Comparison of ENCODE assay signal across 10 mouse cellular contexts in the genomic region with DNA sequence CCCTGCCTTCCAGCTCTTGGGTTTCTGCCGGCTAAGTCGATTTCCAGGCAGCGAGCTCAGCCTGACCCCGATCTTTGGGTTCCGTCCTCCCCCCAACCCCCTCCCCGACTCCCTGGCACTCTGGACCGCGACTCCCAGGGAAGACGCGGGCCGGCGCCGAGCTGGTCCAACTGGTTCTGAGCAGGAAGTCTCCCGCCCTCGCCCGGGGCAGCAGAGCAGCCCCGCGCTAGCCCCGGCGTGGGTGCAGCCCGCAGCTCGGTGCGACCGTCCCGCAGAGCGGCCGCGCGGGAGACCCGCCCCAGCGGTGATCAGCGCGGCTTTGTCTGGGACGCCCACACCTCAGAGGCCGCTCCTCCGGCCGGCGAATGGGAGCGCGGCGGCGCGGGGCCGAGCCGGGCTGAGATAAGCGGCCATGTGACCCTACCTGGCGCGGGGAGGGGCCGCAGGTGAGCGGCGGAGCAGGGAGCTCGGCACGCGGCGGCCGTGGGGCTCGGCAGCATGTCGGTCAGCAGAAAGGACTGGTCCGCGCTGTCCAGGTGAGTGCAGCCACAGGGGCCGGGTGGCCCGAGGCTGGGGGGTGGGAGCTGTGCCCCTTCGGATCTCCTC. TPM values are rescaled to one million over a fixed set of nuclear protein-coding genes. Genes with fewer than 3 reads are reported as not detected.
DNase-seq lines count a peak whose midpoint lies in the region; ATAC-seq and TF ChIP-seq lines count a peak whose summit lies in the region.
"Had no signal": no experiment of that assay in that cellular context is flagged by ENCODE, and none has a peak within 500 bp of the region (broad histone marks: within the 10 kb centered on the region; RNA-seq: fewer than 3 reads in every experiment).

Gene Lad1, plus strand, starts transcription at position 118 of the 606 bp plus-strand sequence.

- H3K27me3 ChIP-seq in hindbrain, embryonic 13.5 days = peaks cover 80% of the 10 kb centered on the region
- peaks cover 53% of the 10 kb centered on the region for H3K27me3 ChIP-seq in limb, embryonic 15.5 days
- H3K27me3 ChIP-seq in neural tube, embryonic 11.5 days (ENCODE audit: control insufficient read depth, insufficient read depth, low read length) = peaks cover 32% of the 10 kb centered on the region

- H3K9me3 ChIP-seq in hindbrain, embryonic 13.5 days = no peaks in the 10 kb centered on the region
- no peaks in the 10 kb centered on the region for H3K9me3 ChIP-seq in limb, embryonic 15.5 days
- H3K9me3 ChIP-seq in neural tube, embryonic 11.5 days (ENCODE audit: control insufficient read depth, low read length) = no peaks in the 10 kb centered on the region
- H3K9me3 ChIP-seq: G1E had no signal

- H3K9ac ChIP-seq in hindbrain, embryonic 13.5 days = peak within 1 kb of the TSS; percentile 77
- peak within 1 kb of the TSS; percentile 37 for H3K9ac ChIP-seq in limb, embryonic 15.5 days
- peak within 1 kb of the TSS; percentile 15 for H3K9ac ChIP-seq in neural tube, embryonic 11.5 days (ENCODE audit: low read length)

- DNase-seq in gastrocnemius, adult 2 months = no peak
- DNase-seq in gastrocnemius, adult 8-10 months (ENCODE audit: low spot score in 2 of 2) = no peak
- peak; percentile 45 for DNase-seq in neural tube, embryonic 11.5 days (ENCODE audit: low spot score)
- DNase-seq in layer of hippocampus, adult 9-11 months = no peak
- DNase-seq in layer of hippocampus, adult 9-10 months (ENCODE audit: low spot score) = no peak

- peak; percentile 52 for ATAC-seq in hindbrain, embryonic 13.5 days (ENCODE audit: low FRiP score)
- ATAC-seq in limb, embryonic 15.5 days (ENCODE audit: insufficient number of reproducible peaks, low FRiP score, low TSS enrichment, low read depth) = no peak
- no peak for ATAC-seq in neural tube, embryonic 11.5 days (ENCODE audit: insufficient read depth, low FRiP score, low TSS enrichment)

- H3K4me3 ChIP-seq in gastrocnemius, adult 2 months = peak within 1 kb of the TSS; percentile 74
- H3K4me3 ChIP-seq in brown adipose tissue, adult 24 weeks (ENCODE audit: insufficient read depth, low read depth, low read length) = peak within 1 kb of the TSS; percentile 45
- H3K4me3 ChIP-seq in hindbrain, embryonic 13.5 days = peak within 1 kb of the TSS; percentile 60
- H3K4me3 ChIP-seq in limb, embryonic 15.5 days = peak within 1 kb of the TSS; percentile 53
- peak within 1 kb of the TSS; percentile 33 for H3K4me3 ChIP-seq in neural tube, embryonic 11.5 days (ENCODE audit: low read depth, low read length)

- WGBS in hindbrain, embryonic 13.5 days = under 1% methylated on average over 63 of the region's 63 CpGs
- WGBS in limb, embryonic 15.5 days = under 1% methylated on average over 62 of the region's 63 CpGs
- under 1% methylated on average over 60 of the region's 63 CpGs for WGBS in neural tube, embryonic 11.5 days

- no peaks in the 10 kb centered on the region for H3K36me3 ChIP-seq in hindbrain, embryonic 13.5 days
- no peaks in the 10 kb centered on the region for H3K36me3 ChIP-seq in limb, embryonic 15.5 days
- H3K36me3 ChIP-seq in neural tube, embryonic 11.5 days (ENCODE audit: control insufficient read depth, insufficient read depth, low read length) = no peaks in the 10 kb centered on the region
- H3K36me3 ChIP-seq: G1E had no signal

- peak within 1 kb of the TSS; percentile 95 for H3K4me2 ChIP-seq in hindbrain, embryonic 13.5 days
- peak within 1 kb of the TSS; percentile 93 for H3K4me2 ChIP-seq in limb, embryonic 15.5 days
- H3K4me2 ChIP-seq in neural tube, embryonic 11.5 days (ENCODE audit: low read depth) = peak within 1 kb of the TSS; percentile 62

- no peak within 1 kb of the TSS for H3K27ac ChIP-seq in gastrocnemius, adult 2 months
- H3K27ac ChIP-seq in brown adipose tissue, adult 24 weeks (replicated peaks; ENCODE audit: low read depth, low read length) = no peak within 1 kb of the TSS
- no peak within 1 kb of the TSS for H3K27ac ChIP-seq in hindbrain, embryonic 13.5 days
- H3K27ac ChIP-seq in limb, embryonic 15.5 days = 0 out of 2 replicates have a peak within 1 kb of the TSS, but pooled peaks have one; percentile 11
- no peak within 1 kb of the TSS for H3K27ac ChIP-seq in neural tube, embryonic 11.5 days (ENCODE audit: low read depth, low read length)
- H3K27ac ChIP-seq: macrophage had no signal

- intact Hi-C loops in gastrocnemius, adult 2 months (cut with DNase I) = no loop called here

- no peak for TF ChIP-seq CTCF in gastrocnemius, adult 2 months (IDR thresholded peaks at IDR 0.05)

- no peaks in the 10 kb centered on the region for H3K4me1 ChIP-seq in brown adipose tissue, adult 24 weeks (ENCODE audit: control insufficient read depth, insufficient read depth, insufficient read length, low read length)
- H3K4me1 ChIP-seq in hindbrain, embryonic 13.5 days (replicated peaks) = peaks cover 13% of the 10 kb centered on the region
- H3K4me1 ChIP-seq in limb, embryonic 15.5 days = peaks cover 16% of the 10 kb centered on the region
- H3K4me1 ChIP-seq in neural tube, embryonic 11.5 days (ENCODE audit: control insufficient read depth, insufficient read depth, low read length) = no peaks in the 10 kb centered on the region

RNA-seq across cellular contexts. Expression of gene Lad1, which starts in this region (rescaled TPM):
- not detected for total RNA-seq in gastrocnemius, adult 2 months (2021)
- total RNA-seq in gastrocnemius, adult 8-10 months (2022) = not detected
- not detected in 2 replicates for polyA plus RNA-seq in brown adipose tissue, adult 24 weeks (2012; ENCODE audit: insufficient read depth, insufficient read length, missing spikeins)
- 0.65 and 0.84 TPM in 2 replicates for polyA plus RNA-seq in hindbrain, embryonic 13.5 days (2015; fragmentation: Nextera tagmentation; extraction: Ambion mirVana)
- polyA plus RNA-seq in limb, embryonic 15.5 days (2015; fragmentation: Nextera tagmentation; extraction: Ambion mirVana) = 63.8 and 67.8 TPM in 2 replicates
- polyA plus RNA-seq in neural tube, embryonic 11.5 days (2014; fragmentation: Nextera tagmentation; extraction: Ambion mirVana) = 0.61 and 1.3 TPM in 2 replicates
- polyA plus RNA-seq: G1E had no signal

Comparison
In these comparisons a context has a peak if more than half of its experiments do, and no peak if none do; other contexts are left out.
1. RNA of gene Lad1 (polyA plus RNA-seq): 63.8 to 67.8 TPM in limb, embryonic 15.5 days; 0.61 to 1.3 TPM in neural tube, embryonic 11.5 days, 0.65 to 0.84 TPM in hindbrain, embryonic 13.5 days and not detected in brown adipose tissue, adult 24 weeks; every median in the first group is over 10 times any median in the second.
2. Peak in ATAC-seq, H3K4me3 ChIP-seq, H3K9ac ChIP-seq and H3K4me2 ChIP-seq in hindbrain, embryonic 13.5 days; RNA of the gene not detected or under 1 TPM.
3. H3K9ac ChIP-seq: peak in every context shown above with its lines; median percentile 77 in hindbrain, embryonic 13.5 days; 37 in limb, embryonic 15.5 days; 15 in neural tube, embryonic 11.5 days.
4. Peak in every context shown above with its lines, with median percentiles within 50 percentile points of each other: H3K4me3 ChIP-seq and H3K4me2 ChIP-seq.